Mouse (Mus musculus) 3134 (cell line): Measurements from ENCODE around the gene Chrna10.

ENCODE experiments used
- DNase-seq: peaks from one replicate; pipeline ENCODE4 v3.0.0-alpha.2; 2011; ENCODE audit warnings: low spot score; ENCODE audit not compliant: insufficient read length; ENCODE audit errors: extremely low read depth

The Chrna10 gene

DNA sequence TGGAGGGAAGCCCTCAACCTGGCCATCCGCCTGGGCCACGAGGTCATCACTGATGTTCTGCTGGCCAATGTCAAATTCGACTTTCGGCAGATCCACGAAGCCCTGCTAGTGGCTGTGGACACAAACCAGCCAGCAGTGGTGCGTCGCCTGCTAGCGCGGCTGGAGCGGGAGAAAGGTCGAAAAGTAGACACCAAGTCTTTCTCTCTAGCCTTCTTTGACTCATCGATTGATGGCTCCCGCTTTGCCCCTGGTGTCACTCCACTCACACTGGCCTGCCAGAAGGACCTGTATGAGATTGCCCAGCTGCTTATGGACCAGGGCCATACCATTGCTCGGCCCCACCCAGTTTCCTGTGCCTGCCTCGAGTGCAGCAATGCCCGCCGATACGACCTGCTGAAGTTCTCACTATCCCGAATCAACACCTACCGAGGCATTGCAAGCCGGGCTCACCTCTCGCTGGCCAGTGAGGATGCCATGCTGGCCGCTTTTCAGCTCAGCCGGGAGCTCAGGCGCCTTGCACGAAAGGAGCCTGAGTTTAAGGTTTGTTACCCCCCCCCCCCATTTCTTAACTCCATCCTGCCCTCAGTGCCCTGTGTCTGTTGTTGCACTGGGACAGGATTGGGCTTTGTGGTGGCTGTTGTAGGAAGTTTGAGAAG is 32.5 kb downstream of the Chrna10 start:
- no peak for DNase-seq

DNA sequence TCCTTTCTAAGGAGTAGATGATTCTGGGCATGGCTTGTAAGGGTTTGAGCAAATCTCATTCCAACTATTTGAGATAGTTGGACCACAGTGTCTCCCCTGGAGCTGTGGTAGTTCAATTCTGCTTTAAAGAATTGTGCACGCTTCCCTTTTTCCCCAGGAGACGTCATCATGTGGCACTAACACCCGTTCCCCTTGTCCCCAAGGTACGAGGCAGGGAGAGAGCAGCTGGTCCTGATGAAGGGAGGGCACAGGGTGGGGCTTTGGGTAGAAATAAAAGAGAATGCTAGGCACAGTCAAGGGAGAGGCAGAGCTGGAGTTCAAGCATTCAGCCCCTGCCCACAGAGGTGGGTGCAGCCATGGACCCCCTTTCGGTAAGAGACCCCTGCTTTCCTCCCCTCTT is 33.8 kb downstream of the Chrna10 start, which contains the start of gene Trpc2:
Trpc2 (plus strand) TSS at position 301 of the 400 bp plus-strand sequence.
- no peak for DNase-seq

DNA sequence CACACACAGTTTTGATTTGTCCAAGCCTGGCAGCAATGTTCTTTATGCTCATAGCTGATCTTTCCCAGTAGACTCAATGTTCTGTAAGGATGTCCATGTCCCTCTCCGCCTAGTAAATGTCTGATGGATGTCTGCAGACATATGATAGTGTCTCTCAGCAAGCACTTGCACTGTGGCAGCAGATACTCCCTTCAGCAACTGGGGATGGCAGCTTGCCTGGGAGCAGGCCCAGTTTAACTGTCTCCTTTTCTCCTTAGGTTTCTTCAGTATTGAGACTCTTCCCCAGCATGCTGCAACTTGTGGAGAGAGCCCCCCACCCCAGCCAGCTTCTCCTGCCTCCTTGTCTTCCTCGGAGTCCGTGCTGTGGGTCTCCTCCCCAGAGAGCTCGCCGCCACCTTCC is 34.8 kb downstream of the Chrna10 start:
- no peak for DNase-seq

DNA sequence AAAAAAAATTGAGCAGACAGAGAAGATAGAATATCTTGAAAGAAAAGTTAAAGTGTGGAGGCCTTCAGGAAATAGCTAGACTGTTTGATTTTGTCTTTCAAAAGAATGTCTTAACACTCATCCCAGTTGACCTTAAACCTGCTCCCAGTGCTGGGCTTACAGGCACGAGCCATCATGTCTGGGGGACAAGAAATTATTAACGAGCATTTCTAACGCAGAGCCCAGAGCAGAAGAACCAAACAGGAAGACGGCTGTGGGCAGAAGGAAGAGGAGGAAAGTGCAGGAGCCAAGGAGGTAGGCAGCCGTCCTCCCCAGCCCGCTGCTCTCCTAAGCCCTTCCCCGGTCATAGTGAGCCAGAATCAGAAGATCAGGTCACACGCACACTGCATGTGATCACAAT is 36.3 kb downstream of the Chrna10 start:
- DNase-seq, result no peak

DNA sequence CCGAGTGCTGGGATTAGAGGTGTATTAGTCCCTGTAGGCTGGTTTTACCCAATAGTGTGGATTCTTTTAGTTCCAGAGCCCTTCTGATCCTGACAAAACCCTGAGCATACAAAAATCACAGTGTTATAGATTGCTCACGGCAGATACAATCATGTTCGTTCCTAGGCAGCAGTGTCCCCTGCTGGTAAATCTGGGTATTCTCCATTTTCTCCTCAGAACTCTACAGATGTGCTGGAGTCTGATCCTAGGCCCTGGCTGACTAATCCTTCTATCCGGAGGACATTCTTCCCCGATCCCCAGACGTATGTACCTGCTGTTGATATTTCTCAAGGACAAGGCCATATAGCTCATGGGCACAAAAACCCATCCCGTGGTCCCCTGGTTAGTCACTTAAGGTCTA is 38.1 kb downstream of the Chrna10 start:
- no peak for DNase-seq

DNA sequence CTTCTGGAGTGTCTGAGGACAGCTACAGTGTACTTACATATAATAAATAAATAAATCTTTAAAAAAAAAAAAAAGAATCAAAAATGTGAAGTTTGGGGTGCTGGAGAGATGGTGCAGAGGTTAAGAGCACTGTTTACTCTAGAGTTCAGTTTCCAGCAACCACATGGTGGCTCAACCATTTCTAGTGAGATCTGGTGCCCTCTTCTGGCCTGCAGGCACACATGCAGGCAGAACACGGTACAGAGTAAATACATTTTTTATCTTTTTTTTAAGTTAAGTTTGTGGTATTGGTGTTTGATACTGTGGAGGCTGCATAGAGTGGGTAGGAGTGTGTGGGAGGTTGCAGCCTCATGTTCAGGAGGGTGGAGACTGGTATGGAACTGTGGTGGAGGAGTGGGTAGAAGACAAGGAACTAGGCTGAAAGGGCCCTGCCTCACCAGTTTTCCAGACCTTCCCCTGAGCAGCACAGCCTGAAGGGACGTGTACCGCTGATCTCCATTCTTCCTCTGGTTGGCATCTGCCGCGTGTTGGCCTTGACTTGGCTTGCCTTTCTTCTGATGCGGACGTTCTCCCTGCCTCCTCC is 39.8 kb downstream of the Chrna10 start:
- no peak for DNase-seq

DNA sequence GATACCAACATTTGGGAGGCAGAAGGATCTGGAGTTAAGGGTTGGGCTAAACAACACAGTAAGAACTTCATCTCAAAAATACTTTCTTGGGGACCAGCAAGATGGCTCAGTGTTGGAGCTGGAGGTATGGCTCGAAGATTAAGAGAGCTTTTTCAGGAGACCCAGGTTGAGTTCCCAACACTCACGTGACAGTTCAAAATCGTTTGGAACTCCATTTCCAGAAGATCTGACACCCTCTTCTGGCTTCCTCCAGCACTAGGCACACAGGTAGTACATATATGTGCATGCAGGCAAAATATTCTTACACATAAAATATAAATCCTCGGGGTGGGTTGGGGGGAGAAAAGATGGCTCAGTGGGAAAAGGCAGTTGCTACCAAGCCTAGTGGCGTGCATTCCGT is 50.3 kb downstream of the Chrna10 start:
- no peak for DNase-seq

DNA sequence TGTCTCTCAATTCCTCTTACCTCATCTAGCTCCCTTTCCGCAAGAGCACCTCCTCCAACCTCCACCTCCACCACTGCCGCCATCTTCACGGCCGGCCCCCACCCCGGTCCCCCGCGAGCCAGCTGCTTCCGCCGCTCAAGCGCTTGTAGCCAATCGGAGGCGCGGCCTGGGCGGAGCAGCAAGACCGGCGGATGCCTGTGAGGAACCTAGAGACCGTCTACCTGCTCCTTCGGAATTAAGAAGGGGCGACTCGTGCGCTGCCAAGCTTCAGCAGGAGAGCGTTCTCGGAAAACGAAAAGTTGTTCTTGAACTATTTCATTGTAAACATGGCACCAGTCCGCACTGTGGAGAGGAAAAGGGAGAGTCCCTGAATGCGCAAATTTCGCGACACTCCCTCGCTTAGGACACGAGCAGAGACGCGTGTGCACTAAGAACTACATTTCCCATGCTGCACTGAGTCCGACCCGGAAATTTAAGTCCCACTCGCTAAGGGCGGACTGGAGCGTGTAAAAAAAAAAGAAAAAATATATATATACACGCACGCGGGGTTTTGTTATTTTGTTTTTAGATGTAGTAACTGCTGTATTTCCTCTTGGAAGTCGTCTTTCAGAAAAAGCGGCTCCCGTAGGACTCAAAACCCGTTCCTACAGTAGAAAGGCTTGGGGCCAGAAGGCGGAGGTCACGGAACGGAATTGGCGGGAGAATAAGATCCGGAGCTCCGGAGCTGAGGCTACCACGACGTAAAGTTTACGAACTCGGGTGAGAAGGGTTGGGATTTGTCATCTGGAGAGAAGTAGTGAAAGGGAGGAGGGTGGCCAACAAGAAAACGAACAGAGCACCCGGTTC is 51.4 kb downstream of the Chrna10 start, which contains the start of the genes Rnf121, Xndc1 and Xntrpc:
Rnf121 (minus strand) TSS at position 424 of the 846 bp plus-strand sequence.
Xndc1 (plus strand) TSS at position 466 of the 846 bp plus-strand sequence.
Xntrpc (plus strand) TSS at position 668 of the 846 bp plus-strand sequence.
- DNase-seq, result peak; percentile 90

DNA sequence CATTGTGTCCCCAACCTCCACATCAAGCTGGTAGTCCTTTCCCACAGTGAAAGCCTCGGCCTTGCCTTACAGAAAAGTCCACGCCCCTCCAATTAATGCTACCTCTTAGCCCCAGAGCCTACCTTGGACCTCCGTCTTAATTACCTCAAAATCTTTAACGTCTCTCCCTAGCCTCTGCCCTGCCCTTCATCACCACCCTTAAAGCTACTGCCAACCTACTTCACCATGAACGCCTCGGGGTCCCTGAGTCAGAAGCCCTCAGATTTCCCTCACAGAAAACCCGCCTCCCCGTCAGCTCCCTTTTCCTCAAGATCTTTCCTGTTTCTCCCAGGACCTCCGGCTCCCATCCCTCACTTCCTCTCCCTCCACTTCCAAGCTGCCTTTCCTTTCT is 52.0 kb downstream of the Chrna10 start:
- DNase-seq, result no peak

DNA sequence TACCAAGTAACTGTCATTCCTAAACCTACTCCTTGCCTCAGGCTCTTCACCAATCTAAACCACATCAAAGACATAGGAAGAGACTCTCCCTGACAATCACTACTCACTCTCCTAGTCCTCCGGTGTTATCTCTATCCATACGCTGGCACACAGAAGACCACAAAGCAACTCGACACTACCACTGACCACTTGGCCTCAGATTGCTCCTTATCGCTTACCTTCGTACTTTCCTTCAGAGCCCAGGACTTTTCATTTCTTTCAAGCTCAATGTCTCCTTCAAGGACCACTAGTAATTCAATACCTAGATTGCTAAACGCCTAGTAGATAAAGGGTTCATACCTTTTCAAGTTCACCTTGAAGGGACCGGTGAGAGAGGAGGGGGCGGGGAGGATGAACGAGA is 52.7 kb downstream of the Chrna10 start:
- no peak for DNase-seq

DNA sequence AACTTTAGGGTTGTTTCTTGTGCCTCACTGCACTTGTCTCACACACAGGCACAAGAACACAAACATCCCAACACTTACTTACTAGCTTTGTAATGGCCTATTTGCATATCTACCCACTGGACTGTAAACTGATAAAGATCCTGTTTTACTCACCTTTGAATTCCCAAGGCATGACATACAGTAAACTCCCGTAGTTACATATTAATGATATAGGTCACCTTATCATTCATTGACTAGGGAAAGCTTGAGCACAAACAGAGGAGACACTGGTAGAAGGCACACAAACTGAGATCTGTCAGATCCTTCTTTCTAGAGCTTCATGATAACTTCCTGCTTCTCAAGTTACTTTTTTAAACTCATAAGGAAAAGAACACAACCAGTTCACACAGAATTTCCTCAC is 54.4 kb downstream of the Chrna10 start:
- DNase-seq, result no peak

DNA sequence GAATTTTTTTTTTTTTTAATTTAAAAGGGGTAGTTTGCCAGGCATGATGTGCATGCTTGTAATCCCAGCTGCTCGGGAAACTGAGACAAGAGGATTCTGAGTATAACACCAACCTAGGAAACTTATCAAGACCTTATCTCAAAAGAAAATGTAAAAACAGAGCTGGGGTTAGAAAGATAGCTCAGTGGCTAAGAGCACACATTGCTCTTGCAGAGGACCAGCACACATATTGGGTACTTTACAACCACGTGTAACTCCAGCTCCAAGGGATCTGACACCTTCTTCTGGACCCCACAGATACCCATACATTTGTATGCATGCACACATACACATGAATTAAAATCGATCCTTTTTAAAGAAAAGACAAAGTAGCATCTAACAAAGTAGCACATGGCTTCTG is 55.3 kb downstream of the Chrna10 start:
- no peak for DNase-seq
